Mouse (Mus musculus) G1E (cell line): ENCODE results near the gene Gm26620.

Source experiments
- CTCF ChIP-seq: IDR thresholded peaks from 2 replicates; pipeline ENCODE4 v1.5.1; 2012; ENCODE audit warnings: low read depth, low read length, inconsistent platforms, mixed read lengths
- GATA1 ChIP-seq: IDR thresholded peaks from 2 replicates; pipeline ENCODE4 v1.6.1; 2012; ENCODE audit warnings: borderline replicate concordance, low read length, inconsistent platforms, mixed read lengths
- GATA2 ChIP-seq: IDR thresholded peaks from 2 replicates; pipeline ENCODE4 v1.6.1; 2012; ENCODE audit warnings: low read depth, low read length, inconsistent platforms, borderline replicate concordance
- POLR2AphosphoS5 ChIP-seq: IDR thresholded peaks from 2 replicates; pipeline ENCODE4 v1.6.1; 2012; ENCODE audit warnings: low read depth, low read length, inconsistent platforms; ENCODE audit not compliant: insufficient replicate concordance
- TAL1 ChIP-seq: conservative IDR thresholded peaks from 2 replicates; pipeline ENCODE4 v1.6.1; 2012; ENCODE audit warnings: low read depth, low read length, inconsistent platforms, mixed read lengths

GRCm38 (mm10) chr1:170862435-170862717 lies 22.5 kb upstream of the Gm26620 start:
- no peak for TF ChIP-seq CTCF
- TF ChIP-seq GATA1 = no peak
- no peak for TF ChIP-seq TAL1
- TF ChIP-seq POLR2AphosphoS5 = no peak
- no peak for TF ChIP-seq GATA2
